Mouse (Mus musculus): Measurements from ENCODE around the gene Scn10a.

GRCm38 (mm10) chr9:119571411-119571888, 147.7 kb downstream of the Scn10a start:
- TF ChIP-seq CTCF (IDR thresholded peaks at IDR 0.05; ENCODE audit: low read depth) (no peak), EP300 (IDR thresholded peaks at IDR 0.05; ENCODE audit: low read depth) (no peak)

Data from liver, embryonic 14.5 days (tissue).